Mouse (Mus musculus): ENCODE results near the gene Slc33a1. TPM values are rescaled to one million over a fixed set of nuclear protein-coding genes. Genes with fewer than 3 reads are reported as not detected.

Slc33a1 gene
- total and polyA plus RNA-seq, 3 experiments, result 12.5 to 25.8 (median 20.1) TPM

- H3K4me2 ChIP-seq (ENCODE audit: insufficient read depth, low read depth, poor library complexity, severe bottlenecking), result no peak overlapping the region
- no peak for TF ChIP-seq ELF1 (IDR thresholded peaks at IDR 0.05; ENCODE audit: low read depth, low read length)
- TF ChIP-seq MEF2A (IDR thresholded peaks at IDR 0.05; ENCODE audit: borderline replicate concordance, low read depth, low read length), result no peak
- no peak for TF ChIP-seq CHD1 (IDR thresholded peaks at IDR 0.05; ENCODE audit: low read depth, low read length)
- TF ChIP-seq POLR2AphosphoS2 (IDR thresholded peaks at IDR 0.05; ENCODE audit: low read depth, low read length), result no peak
- no peak for TF ChIP-seq KAT2A (IDR thresholded peaks at IDR 0.05; ENCODE audit: insufficient replicate concordance, low read length)
- no peak for TF ChIP-seq RCOR1 (conservative IDR thresholded peaks at IDR 0.05; ENCODE audit: low read depth, low read length)
- no peak for TF ChIP-seq ZKSCAN1 (IDR thresholded peaks at IDR 0.05; ENCODE audit: borderline replicate concordance, low read depth, low read length)
- no peak for TF ChIP-seq USF1 (IDR thresholded peaks at IDR 0.05; ENCODE audit: low read depth, low read length)
- dilution Hi-C loops (cut with MboI; ENCODE audit: extremely low pct_ligation_motif_present, extremely low pct_unique_long_range_greater_than_20kb, low sequenced_read_pairs), result no loop called here
- no peaks in the 10 kb centered on the region for H3K27me3 ChIP-seq (replicated peaks)
- H3K79me2 ChIP-seq (replicated peaks; ENCODE audit: control insufficient read depth, extremely low read depth, insufficient read depth, poor library complexity, severe bottlenecking), result no peaks in the 10 kb centered on the region
- no peak overlapping the region for H3K4me3 ChIP-seq (replicated peaks in 1 of 3; ENCODE audit: low read depth in 2 of 3, low read length in 2 of 3, poor library complexity in 1 of 3)
- H3K27ac ChIP-seq (ENCODE audit: insufficient read depth, low read depth), result no peak overlapping the region
- DNase-seq (ENCODE audit: extremely low read depth), result no peak
- peaks cover 0 to 3% of the 10 kb centered on the region in 2 experiments; a peak in 1 of 4 replicates for H3K4me1 ChIP-seq (ENCODE audit: control insufficient read depth in 1 of 2, insufficient read depth in 2 of 2)
- no peaks in the 10 kb centered on the region for H3K9me3 ChIP-seq (replicated peaks; ENCODE audit: low read length)
- no peaks in the 10 kb centered on the region for H3K36me3 ChIP-seq (replicated peaks in 1 of 2; ENCODE audit: control insufficient read depth in 1 of 2, insufficient read depth in 1 of 2, low read length in 1 of 2)
- H3K9ac ChIP-seq (ENCODE audit: insufficient read depth, low read depth), result no peak overlapping the region
- in situ Hi-C loops (cut with MboI; ENCODE audit: low pct_ligation_motif_present, low pct_unique_long_range_greater_than_20kb, low sequenced_read_pairs), result no loop called here
Observed at GRCm38 (mm10) chr3:63904157-63904556, 60.4 kb downstream of the Slc33a1 start.

DNA sequence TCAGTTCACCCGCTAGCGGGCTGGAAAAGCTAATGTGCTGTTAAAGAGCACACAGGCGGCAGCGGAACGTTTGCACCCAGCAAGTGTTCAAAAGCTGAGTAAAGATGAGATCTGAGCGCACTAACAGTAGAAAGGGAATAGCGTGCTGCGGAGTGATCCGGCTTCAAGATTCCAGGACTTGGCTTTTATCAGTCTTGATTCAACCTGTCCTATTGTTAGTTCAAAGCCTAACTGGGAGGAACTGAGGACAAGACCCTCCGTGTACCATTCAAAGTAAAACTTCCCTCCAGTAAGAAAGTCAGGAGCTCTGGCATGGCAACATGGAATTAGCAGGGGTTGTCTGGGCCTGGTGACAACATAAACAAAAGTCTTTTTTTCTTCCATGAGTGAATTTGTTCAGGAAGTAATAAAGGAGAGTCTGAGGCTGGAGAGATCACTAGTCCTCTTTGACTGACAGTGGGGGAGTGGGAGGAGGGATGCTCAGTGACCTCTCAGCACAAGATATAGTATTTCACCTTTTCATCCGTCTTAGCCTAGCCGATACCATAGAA lies 64.5 kb downstream of the Slc33a1 start:
- in situ Hi-C loops (cut with MboI; ENCODE audit: low pct_ligation_motif_present, low pct_unique_long_range_greater_than_20kb, low sequenced_read_pairs) (no loop called here), dilution Hi-C loops (cut with MboI; ENCODE audit: extremely low pct_ligation_motif_present, extremely low pct_unique_long_range_greater_than_20kb, low sequenced_read_pairs) (no loop called here)
- Histone ChIP-seq H3K27me3 (replicated peaks) (no peaks in the 10 kb centered on the region), H3K36me3 (replicated peaks in 1 of 2; ENCODE audit: control insufficient read depth in 1 of 2, insufficient read depth in 1 of 2, low read length in 1 of 2) (no peaks in the 10 kb centered on the region), H3K9me3 (replicated peaks; ENCODE audit: low read length) (no peaks in the 10 kb centered on the region), H3K4me2 (ENCODE audit: insufficient read depth, low read depth, poor library complexity, severe bottlenecking) (no peak overlapping the region), H3K79me2 (replicated peaks; ENCODE audit: control insufficient read depth, extremely low read depth, insufficient read depth, poor library complexity, severe bottlenecking) (no peaks in the 10 kb centered on the region), H3K9ac (ENCODE audit: insufficient read depth, low read depth) (no peak overlapping the region), H3K4me1 (ENCODE audit: control insufficient read depth in 1 of 2, insufficient read depth in 2 of 2) (no peaks in the 10 kb centered on the region), H3K27ac (ENCODE audit: insufficient read depth, low read depth) (no peak overlapping the region), H3K4me3 (replicated peaks in 1 of 3; ENCODE audit: low read depth in 2 of 3, low read length in 2 of 3, poor library complexity in 1 of 3) (no peak overlapping the region)
- TF ChIP-seq SMC3 (IDR thresholded peaks at IDR 0.05; ENCODE audit: low read depth, low read length) (no peak), MYC (IDR thresholded peaks at IDR 0.05; ENCODE audit: low read depth, low read length) (no peak), NRF1 (IDR thresholded peaks at IDR 0.05; ENCODE audit: low read depth, low read length) (no peak), ZC3H11A (IDR thresholded peaks at IDR 0.05; ENCODE audit: low read depth, low read length) (no peak), ZMIZ1 (IDR thresholded peaks at IDR 0.05; ENCODE audit: low read depth, low read length) (no peak), PAX5 (IDR thresholded peaks at IDR 0.05; ENCODE audit: low read length) (no peak), ELF1 (IDR thresholded peaks at IDR 0.05; ENCODE audit: low read depth, low read length) (no peak), UBTF (IDR thresholded peaks at IDR 0.05; ENCODE audit: low read depth, low read length) (no peak), POLR2AphosphoS2 (IDR thresholded peaks at IDR 0.05; ENCODE audit: low read depth, low read length) (no peak), MAX (IDR thresholded peaks at IDR 0.05; ENCODE audit: low read length) (no peak), CHD1 (IDR thresholded peaks at IDR 0.05; ENCODE audit: low read depth, low read length) (no peak), TBP (conservative IDR thresholded peaks at IDR 0.05; ENCODE audit: low read depth, low read length) (no peak)
- DNase-seq (ENCODE audit: extremely low read depth), result no peak
